Mouse (Mus musculus): ENCODE data around the gene Abcg2. TPM values are rescaled to one million over a fixed set of nuclear protein-coding genes. Genes with fewer than 3 reads are reported as not detected.

The Abcg2 gene
- polyA plus RNA-seq, 1 experiment from 2014 or later = 52.0 TPM

DNA sequence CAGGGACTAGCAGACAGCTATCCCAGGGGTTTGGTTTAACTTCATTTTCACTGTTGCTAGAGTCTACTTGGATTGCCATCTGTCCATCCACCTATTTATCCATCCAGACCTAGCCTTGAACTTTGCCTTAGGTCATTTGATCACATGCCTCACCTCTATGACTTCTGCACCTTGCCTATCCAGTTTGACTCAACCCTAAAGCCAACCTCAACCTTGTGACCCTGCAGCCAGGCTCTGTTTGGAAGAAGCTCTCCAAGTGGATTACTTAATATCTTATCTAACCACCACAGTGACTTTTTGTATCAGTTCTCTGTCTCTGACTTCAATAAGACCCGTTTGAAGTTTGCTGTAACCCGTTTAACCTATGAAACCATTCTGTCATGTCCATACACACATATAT is 149.5 kb downstream of the Abcg2 start:
- H3K27ac ChIP-seq (replicated peaks) = no peak overlapping the region
- H3K9me3 ChIP-seq = no peaks in the 10 kb centered on the region
- no peaks in the 10 kb centered on the region for H3K4me1 ChIP-seq
- H3K27me3 ChIP-seq (replicated peaks; ENCODE audit: low read depth, poor library complexity, severe bottlenecking) = no peaks in the 10 kb centered on the region
- WGBS = 83% methylated on average over 2 of the region's 2 CpGs
- no peaks in the 10 kb centered on the region for H3K36me3 ChIP-seq (replicated peaks)
- no peak for DNase-seq (ENCODE audit: low spot score)
- H3K4me3 ChIP-seq = no peak overlapping the region

DNA sequence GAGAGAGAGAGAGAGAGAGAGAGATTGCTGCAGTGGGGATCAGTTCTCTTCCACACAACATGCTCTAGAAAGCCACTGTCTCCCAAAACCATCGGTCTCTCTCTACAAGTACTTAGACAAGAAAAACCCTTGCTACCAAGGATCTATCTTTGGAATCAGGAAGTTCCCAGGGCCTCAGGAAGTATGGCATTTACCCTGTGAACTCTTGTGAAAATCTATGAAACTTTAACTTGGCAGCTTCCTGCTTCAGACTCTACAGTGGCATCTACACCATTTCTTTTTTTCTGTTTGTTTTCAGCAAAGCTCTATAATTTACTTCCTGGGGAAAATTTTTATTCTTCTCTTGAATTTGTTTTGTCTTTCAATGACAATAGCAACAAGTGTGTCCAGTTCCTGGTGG is 150.8 kb downstream of the Abcg2 start:
- 71% methylated on average over 1 of the region's 1 CpGs for WGBS
- H3K4me1 ChIP-seq = no peaks in the 10 kb centered on the region
- no peak overlapping the region for H3K4me3 ChIP-seq
- no peak for DNase-seq (ENCODE audit: low spot score)
- H3K36me3 ChIP-seq (replicated peaks) = no peaks in the 10 kb centered on the region
- H3K27me3 ChIP-seq (replicated peaks; ENCODE audit: low read depth, poor library complexity, severe bottlenecking) = no peaks in the 10 kb centered on the region
- no peaks in the 10 kb centered on the region for H3K9me3 ChIP-seq
- no peak overlapping the region for H3K27ac ChIP-seq (replicated peaks)

Other genes starting within 250 kb of the Abcg2 start
- not detected in 2 replicates for gene Vmn1r30, start 141.1 kb upstream of the Abcg2 start, polyA plus RNA-seq (2016; fragmentation: Nextera tagmentation; extraction: Ambion mirVana)
- not detected in 2 replicates for gene Vmn1r31, start 109.2 kb upstream of the Abcg2 start, polyA plus RNA-seq (2016; fragmentation: Nextera tagmentation; extraction: Ambion mirVana)
- 4.8 and 5.9 TPM in 2 replicates for gene Herc3, start 246.9 kb downstream of the Abcg2 start, polyA plus RNA-seq (2016; fragmentation: Nextera tagmentation; extraction: Ambion mirVana)